Mouse (Mus musculus): ENCODE measurements at regions not wholly inside any gene's neighbourhood (a gene's known extent, or its start where the extent isn't known, plus 50 kb on each side); places are given as distances from the start of the nearest gene placed in this dataset.

GRCm38 (mm10) chr5:52092273-52092672 lies 98.0 kb downstream of the Dhx15 start:
- DNase-seq (ENCODE audit: low read depth, low spot score): no peak

DNA sequence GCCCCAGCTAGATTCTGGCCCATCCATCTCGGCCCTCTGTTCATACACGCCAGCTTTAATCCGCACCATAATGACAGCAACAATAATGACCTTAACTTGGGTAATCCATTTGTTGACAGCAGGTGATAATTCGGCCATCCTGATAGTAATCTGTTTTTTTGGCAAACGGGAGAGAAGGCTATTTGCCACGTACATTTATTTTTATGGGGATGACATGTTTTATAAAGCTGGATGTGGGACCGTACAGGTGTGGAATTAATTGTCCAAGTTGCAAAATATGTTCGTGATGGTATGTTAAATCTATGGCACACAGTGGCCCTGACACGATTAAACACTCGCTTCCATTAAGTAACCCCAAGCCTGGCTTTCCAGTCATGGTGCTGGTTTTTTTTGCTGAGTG lies 102.2 kb downstream of the Dhx15 start:
- no peak for DNase-seq (ENCODE audit: low read depth, low spot score)

- no peak for DNase-seq (ENCODE audit: low read depth, low spot score)
Observed at GRCm38 (mm10) chr5:52086766-52087429, 103.4 kb downstream of the Dhx15 start.

DNA sequence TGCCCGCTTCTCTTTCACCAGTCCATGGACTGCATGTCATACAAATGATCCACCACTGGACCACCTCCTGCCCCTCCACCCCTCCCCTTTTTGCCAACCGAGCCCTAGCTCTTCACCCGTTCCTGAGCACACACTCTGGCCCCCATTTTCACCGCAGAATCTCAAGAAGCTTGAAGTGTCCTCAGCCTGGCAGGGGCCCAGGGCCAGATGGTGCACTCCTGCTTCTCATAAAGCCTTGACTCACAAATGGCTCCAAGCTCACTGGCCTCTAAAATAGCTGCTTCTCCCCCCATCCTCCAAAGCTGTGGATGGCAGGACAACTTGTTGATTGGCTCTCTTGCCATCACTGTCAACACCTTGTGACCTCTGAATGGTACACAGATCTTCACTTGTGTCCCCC lies 110.0 kb downstream of the Dhx15 start:
- no peak for DNase-seq (ENCODE audit: low read depth, low spot score)

DNA sequence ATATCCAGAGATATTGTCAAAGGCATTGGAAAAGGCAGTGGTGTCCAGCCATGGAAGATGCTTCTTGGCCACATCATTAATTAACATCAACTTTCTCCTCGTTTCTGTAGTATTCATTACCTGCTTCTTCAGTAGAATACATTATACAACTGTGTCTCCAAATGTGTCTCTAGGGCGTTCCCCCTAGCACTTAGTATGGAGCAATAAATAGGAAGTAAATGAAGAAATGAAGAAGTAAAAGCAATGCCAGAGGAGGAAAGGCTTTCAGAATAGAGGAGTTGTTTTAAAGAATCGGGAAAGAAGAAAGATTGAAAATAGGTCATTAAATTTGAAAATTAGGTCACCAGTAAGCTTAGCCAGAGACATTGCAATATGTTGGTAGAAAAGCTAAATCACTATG lies 112.6 kb downstream of the Dhx15 start:
- DNase-seq (ENCODE audit: low read depth, low spot score): no peak

DNA sequence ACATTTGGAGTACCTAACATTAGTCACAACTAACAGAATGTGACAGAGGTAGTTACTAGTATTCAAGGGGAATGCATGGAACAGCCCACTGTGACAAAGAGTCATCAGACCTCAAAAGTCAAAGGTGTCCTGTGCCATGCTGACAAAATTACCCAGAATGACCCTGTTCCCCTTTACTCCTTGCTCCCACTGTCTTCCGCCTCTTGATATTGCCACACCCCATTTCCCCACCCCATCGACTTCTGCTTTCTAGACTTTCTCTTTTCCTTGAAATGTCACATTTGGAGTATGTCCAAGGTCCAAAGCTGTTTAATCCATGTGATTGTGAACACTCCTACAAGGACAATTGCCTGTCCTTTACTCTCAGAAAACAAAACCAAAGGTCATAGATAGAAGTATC lies 115.2 kb downstream of the Dhx15 start:
- no peak for DNase-seq (ENCODE audit: low read depth, low spot score)

- DNase-seq (ENCODE audit: low read depth, low spot score): peak; percentile 39
Observed at GRCm38 (mm10) chr5:52064804-52065451, 125.4 kb downstream of the Dhx15 start.

DNA sequence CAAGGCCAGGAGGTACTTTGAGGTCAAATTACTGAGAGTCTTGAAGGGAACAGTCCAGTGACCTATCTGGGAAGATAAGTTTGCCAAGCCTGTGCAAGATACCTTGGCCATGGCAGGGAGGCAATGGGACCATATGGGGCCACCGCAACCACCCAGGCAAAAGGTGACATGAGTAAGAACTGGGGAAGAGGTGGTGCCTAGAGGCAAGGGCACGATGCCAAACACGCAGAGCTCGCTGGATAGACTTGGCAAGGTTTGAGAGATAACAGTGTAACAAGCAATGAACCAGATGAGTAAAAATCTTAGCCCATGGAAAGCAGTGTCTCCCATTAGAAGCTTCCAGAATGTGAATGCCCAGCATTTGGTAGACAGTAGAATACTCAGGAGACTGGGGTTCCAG lies 128.1 kb downstream of the Dhx15 start:
- DNase-seq (ENCODE audit: low read depth, low spot score): no peak

DNA sequence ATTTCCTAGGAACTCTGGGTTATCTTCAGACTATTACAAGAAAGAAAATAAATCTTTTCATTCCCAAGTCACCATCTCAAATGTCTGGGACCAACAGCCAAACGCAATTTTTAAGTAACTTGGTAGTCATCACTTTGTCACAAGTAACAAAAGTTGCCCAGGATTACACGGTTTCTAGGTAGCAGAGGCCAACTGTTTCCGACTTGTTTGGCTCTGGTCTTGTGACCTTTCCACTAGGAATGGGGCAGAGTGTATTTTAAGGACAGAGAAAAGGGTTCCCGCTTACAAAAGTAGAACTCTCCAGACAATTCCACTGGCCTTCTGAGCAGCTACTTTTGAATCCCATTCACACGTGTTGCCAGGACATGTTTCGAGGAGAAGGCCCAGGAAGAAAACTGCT lies 129.1 kb downstream of the Dhx15 start:
- no peak for DNase-seq (ENCODE audit: low read depth, low spot score)

GRCm38 (mm10) chr5:52057261-52057660 lies 133.1 kb downstream of the Dhx15 start:
- no peak for DNase-seq (ENCODE audit: low read depth, low spot score)

DNA sequence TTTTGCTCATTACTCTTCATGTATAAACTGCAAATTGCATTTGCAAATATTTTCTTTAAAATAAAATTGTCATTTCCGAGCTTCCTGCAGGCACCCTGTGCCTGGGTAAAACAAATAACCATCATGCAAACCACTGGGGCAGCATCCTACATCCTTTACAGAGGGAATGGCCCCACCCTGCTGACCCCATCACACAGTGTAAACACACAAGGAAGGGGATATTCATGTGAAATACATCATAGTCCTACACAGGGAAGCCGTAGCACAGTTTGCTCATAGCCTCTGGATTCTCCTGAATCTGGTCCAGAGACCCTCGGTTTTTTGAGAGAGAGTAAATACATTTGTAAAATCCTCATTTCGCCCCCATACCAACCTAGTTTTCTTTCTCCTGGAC lies 138.2 kb downstream of the Dhx15 start:
- DNase-seq (ENCODE audit: low read depth, low spot score): no peak

- peak; percentile 22 for DNase-seq (ENCODE audit: low read depth, low spot score)
Observed at GRCm38 (mm10) chr5:52051383-52052071, 138.8 kb downstream of the Dhx15 start.

GRCm38 (mm10) chr5:52048790-52049189 lies 141.5 kb downstream of the Dhx15 start:
- no peak for DNase-seq (ENCODE audit: low read depth, low spot score)

DNA sequence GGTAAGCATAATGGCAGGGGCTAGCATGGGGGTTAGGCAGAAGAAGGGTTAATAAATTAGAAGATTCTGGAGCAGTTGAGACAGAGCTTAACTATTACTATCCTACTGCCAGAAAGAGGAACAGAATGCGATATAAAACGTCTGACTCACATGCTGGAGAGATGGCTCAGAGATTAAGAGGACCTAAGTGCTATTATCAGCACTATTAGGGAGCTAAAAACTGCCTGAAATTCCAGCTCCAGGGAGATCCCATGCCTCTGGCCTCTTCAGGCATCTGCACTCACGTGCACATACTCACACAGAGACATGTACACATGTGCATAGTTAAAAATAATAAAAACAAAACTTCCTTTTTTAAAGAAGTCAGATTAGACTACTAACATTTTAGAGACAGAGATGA lies 143.6 kb downstream of the Dhx15 start:
- no peak for DNase-seq (ENCODE audit: low read depth, low spot score)

- DNase-seq (ENCODE audit: low read depth, low spot score): no peak
Observed at GRCm38 (mm10) chr5:52044101-52044500, 146.2 kb downstream of the Dhx15 start.

DNA sequence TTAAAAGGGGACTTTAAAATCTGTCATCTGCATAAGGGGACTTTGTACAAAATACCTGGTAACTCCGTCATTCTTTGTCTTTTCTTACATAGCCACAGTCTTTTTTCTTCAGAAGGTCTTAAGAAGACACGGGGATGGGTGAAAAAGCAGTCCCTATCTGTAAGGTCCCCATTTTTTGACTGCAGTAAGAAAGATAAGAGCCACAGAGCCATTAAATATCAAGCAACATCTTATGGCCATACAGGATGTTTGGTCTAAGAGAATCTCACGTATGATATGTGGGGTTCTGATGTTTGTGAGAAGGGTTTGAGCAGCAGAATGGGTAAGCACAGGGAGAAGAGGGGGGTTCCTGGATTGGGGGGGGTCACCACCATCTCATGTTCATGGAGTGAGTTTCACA lies 148.9 kb downstream of the Dhx15 start:
- DNase-seq (ENCODE audit: low read depth, low spot score): no peak

DNA sequence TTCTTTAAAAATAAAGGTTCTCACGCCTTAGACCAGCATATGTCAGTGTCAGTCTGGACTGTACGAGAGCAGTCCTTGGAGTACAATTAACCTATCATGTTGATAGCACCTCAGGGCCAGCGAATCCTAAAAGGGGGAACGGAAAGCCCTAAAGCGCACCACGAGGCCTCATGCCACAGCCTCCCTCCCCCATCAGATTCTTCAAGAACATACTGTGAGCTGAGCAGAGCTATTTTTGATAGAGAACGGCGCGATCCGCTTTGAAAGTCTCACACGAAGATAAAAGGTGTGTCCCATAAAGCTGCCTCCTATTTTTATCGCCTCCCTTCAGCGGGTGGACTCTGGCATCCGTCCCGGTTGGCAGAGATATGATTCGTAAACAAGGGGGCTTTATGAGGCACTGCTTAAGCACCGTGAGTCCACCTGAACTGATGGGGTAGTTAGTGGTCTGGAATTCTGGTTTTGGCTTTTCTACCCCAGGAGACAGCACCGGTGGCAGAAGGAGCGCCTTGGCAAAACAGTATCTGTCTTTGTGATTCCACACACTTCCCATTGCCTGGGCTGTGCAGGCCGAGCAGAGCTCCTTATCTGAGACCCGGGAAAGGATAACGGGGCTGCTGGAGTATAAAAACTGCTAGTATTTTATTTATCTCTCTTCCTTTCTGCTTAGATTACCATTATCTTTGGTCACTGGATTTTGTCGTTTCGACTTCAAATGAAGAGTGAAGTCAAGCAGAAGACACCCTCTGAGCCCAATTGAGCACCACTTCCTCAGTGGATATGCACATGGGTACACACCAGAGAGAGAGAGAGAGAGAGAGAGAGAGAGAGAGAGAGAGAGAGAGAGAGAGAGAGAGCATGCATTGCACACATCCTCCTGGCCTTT lies 149.6 kb downstream of the Dhx15 start:
- DNase-seq (ENCODE audit: low read depth, low spot score): no peak

DNA sequence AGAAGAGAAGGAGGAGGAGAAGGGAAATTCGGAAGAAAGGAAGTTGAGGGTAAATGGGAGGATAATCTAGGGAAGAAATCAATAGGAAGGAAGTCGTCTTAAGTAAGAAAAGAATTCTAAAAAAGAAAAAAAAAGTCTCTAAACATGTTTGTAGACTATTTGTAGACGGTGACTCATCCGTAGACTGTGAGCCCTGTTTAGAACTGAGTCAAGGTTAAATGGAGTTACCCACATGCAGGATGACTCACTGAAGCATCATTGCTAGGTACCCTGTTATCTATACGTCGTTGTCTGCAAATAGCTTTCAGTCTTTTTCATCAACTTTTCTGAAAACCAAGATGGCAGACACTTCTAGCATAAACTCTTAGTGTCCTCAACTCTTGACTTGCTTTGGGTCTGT lies 155.0 kb downstream of the Dhx15 start:
- no peak for DNase-seq (ENCODE audit: low read depth, low spot score)

GRCm38 (mm10) chr5:52027478-52027877 lies 162.8 kb downstream of the Dhx15 start:
- no peak for DNase-seq (ENCODE audit: low read depth, low spot score)

GRCm38 (mm10) chr5:52026148-52026547 lies 164.2 kb downstream of the Dhx15 start:
- no peak for DNase-seq (ENCODE audit: low read depth, low spot score)

- peak; percentile 65 for DNase-seq (ENCODE audit: low read depth, low spot score)
Observed at GRCm38 (mm10) chr5:52023212-52023611, 167.1 kb downstream of the Dhx15 start.

- DNase-seq (ENCODE audit: low read depth, low spot score): no peak
Observed at GRCm38 (mm10) chr5:52016992-52017391, 173.3 kb downstream of the Dhx15 start.

Data from brain, embryonic 18.5 days (tissue).